Comparison of ENCODE assay signal across 16 mouse cellular contexts in the genomic region with DNA sequence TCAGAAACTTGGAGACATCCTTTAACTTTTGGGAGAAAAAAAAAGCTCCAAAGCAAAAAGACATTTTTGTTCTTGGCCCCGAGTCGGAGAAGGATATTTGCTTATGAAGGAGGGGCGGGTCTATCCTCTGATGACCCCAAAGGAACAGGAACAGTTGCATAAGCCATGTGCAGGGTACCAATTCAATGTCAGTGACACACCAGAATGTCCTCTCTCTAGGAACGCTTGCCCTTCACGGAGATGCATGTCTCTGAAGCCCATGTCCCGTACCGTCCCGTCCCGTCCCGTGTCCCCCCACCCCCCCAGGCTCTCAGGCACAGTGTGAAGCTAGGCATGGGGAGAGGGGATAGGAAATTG. TPM values are rescaled to one million over a fixed set of nuclear protein-coding genes. Genes with fewer than 3 reads are reported as not detected.
A peak's percentile ranks its signal among the peaks of the same experiment; 100 is the strongest.
DNase-seq lines count a peak whose midpoint lies in the region; ATAC-seq and TF ChIP-seq lines count a peak whose summit lies in the region.
"Had no signal": no experiment of that assay in that cellular context is flagged by ENCODE, and none has a peak within 500 bp of the region (broad histone marks: within the 10 kb centered on the region; RNA-seq: fewer than 3 reads in every experiment).

No protein-coding gene starts in this region.

- WGBS in hindbrain, embryonic 10.5 days: 73% methylated on average over 10 of the region's 10 CpGs
- WGBS in hindbrain, embryonic 11.5 days: 76% methylated on average over 10 of the region's 10 CpGs
- 47% methylated on average over 10 of the region's 10 CpGs for WGBS in lung, postnatal 0 days
- 56% methylated on average over 10 of the region's 10 CpGs for WGBS in intestine, postnatal 0 days

- DNase-seq in hindbrain, embryonic 10.5 days (ENCODE audit: low spot score): no peak
- no peak for DNase-seq in hindbrain, embryonic 11.5 days (ENCODE audit: low spot score)
- peak; percentile 81 for DNase-seq in lung, postnatal 0 days (ENCODE audit: low spot score)
- no peak for DNase-seq in adrenal gland, postnatal 14 days
- DNase-seq: cerebellum, adult 18-20 months; embryo, embryonic 11 days had no signal

- no peak for ATAC-seq in hindbrain, embryonic 11.5 days (ENCODE audit: low FRiP score)
- peak; percentile 77 for ATAC-seq in lung, postnatal 0 days
- no peak for ATAC-seq in intestine, postnatal 0 days

- H3K9ac ChIP-seq in hindbrain, embryonic 11.5 days (ENCODE audit: low read depth, low read length): no peak overlapping the region
- no peak overlapping the region for H3K9ac ChIP-seq in ES-Bruce4 (ENCODE audit: low read depth, poor library complexity, severe bottlenecking)
- H3K9ac ChIP-seq in lung, postnatal 0 days (replicated peaks; ENCODE audit: low read depth): no peak overlapping the region
- no peak overlapping the region for H3K9ac ChIP-seq in intestine, postnatal 0 days (ENCODE audit: low read depth, low read length)
- H3K9ac ChIP-seq: forebrain, embryonic 12.5 days; liver, embryonic 14.5 days had no signal

- no peaks in the 10 kb centered on the region for H3K27me3 ChIP-seq in hindbrain, embryonic 10.5 days (ENCODE audit: insufficient read depth, poor library complexity, severe bottlenecking)
- H3K27me3 ChIP-seq in hindbrain, embryonic 11.5 days (ENCODE audit: control insufficient read depth, insufficient read depth, low read length): no peaks in the 10 kb centered on the region
- H3K27me3 ChIP-seq in ES-Bruce4 (ENCODE audit: control insufficient read depth, insufficient read depth, low read length, poor library complexity, severe bottlenecking): no peaks in the 10 kb centered on the region
- no peaks in the 10 kb centered on the region for H3K27me3 ChIP-seq in lung, postnatal 0 days (replicated peaks; ENCODE audit: insufficient read depth, low read length)
- H3K27me3 ChIP-seq in intestine, postnatal 0 days (replicated peaks; ENCODE audit: control insufficient read depth, insufficient read depth, low read length): no peaks in the 10 kb centered on the region
- H3K27me3 ChIP-seq: CH12.LX; forebrain, embryonic 12.5 days had no signal

- H3K9me3 ChIP-seq in hindbrain, embryonic 10.5 days: no peaks in the 10 kb centered on the region
- H3K9me3 ChIP-seq in hindbrain, embryonic 11.5 days (ENCODE audit: control insufficient read depth, low read length): no peaks in the 10 kb centered on the region
- H3K9me3 ChIP-seq in ES-Bruce4 (replicated peaks; ENCODE audit: control insufficient read depth, insufficient read depth, low read length, poor library complexity, severe bottlenecking): no peaks in the 10 kb centered on the region
- H3K9me3 ChIP-seq in lung, postnatal 0 days (ENCODE audit: low read length): no peaks in the 10 kb centered on the region
- H3K9me3 ChIP-seq in intestine, postnatal 0 days (ENCODE audit: control insufficient read depth): no peaks in the 10 kb centered on the region
- H3K9me3 ChIP-seq: forebrain, embryonic 12.5 days had no signal

- H3K4me2 ChIP-seq in hindbrain, embryonic 11.5 days (replicated peaks; ENCODE audit: low read depth, low read length): no peak overlapping the region
- H3K4me2 ChIP-seq in lung, postnatal 0 days (replicated peaks; ENCODE audit: low read depth, low read length): no peak overlapping the region
- no peak overlapping the region for H3K4me2 ChIP-seq in intestine, postnatal 0 days (replicated peaks; ENCODE audit: low read depth)
- H3K4me2 ChIP-seq: forebrain, embryonic 12.5 days; midbrain, embryonic 11.5 days had no signal

- no peak for TF ChIP-seq CTCF in ES-Bruce4 (IDR thresholded peaks at IDR 0.05; ENCODE audit: low read depth, low read length)
- no peak for TF ChIP-seq CTCF in lung, postnatal 0 days (IDR thresholded peaks at IDR 0.05)
- TF ChIP-seq CTCF in intestine, postnatal 0 days (IDR thresholded peaks at IDR 0.05; ENCODE audit: low read depth): no peak

- no peaks in the 10 kb centered on the region for H3K36me3 ChIP-seq in hindbrain, embryonic 10.5 days
- H3K36me3 ChIP-seq in hindbrain, embryonic 11.5 days (ENCODE audit: control insufficient read depth, insufficient read depth, low read length): no peaks in the 10 kb centered on the region
- H3K36me3 ChIP-seq in ES-Bruce4 (ENCODE audit: control insufficient read depth, insufficient read depth, low read length, poor library complexity, severe bottlenecking): no peaks in the 10 kb centered on the region
- no peaks in the 10 kb centered on the region for H3K36me3 ChIP-seq in lung, postnatal 0 days (ENCODE audit: insufficient read depth, low read length)
- no peaks in the 10 kb centered on the region for H3K36me3 ChIP-seq in intestine, postnatal 0 days (ENCODE audit: control insufficient read depth, insufficient read depth)
- H3K36me3 ChIP-seq: forebrain, embryonic 12.5 days had no signal

- no peak for TF ChIP-seq POLR2A in ES-Bruce4 (IDR thresholded peaks at IDR 0.05; ENCODE audit: insufficient read depth, low read length)

- H3K27ac ChIP-seq in hindbrain, embryonic 10.5 days: peak overlapping the region; percentile 45
- no peak overlapping the region for H3K27ac ChIP-seq in hindbrain, embryonic 11.5 days (ENCODE audit: low read depth, low read length)
- H3K27ac ChIP-seq in ES-Bruce4 (ENCODE audit: insufficient read depth, low read length): no peak overlapping the region; the same call in 1 of the 2 replicates
- peak overlapping the region; percentile 10; the same call in 1 of the 2 replicates for H3K27ac ChIP-seq in brown adipose tissue, adult 24 weeks (replicated peaks; ENCODE audit: low read depth, low read length)
- peak overlapping the region; percentile 77 for H3K27ac ChIP-seq in lung, postnatal 0 days (ENCODE audit: low read length)
- H3K27ac ChIP-seq in intestine, postnatal 0 days (ENCODE audit: low read depth, low read length): no peak overlapping the region
- H3K27ac ChIP-seq: forebrain, embryonic 12.5 days; layer of hippocampus, adult 2 months; liver, embryonic 14.5 days had no signal

- no peak overlapping the region for H3K4me3 ChIP-seq in hindbrain, embryonic 10.5 days
- no peak overlapping the region for H3K4me3 ChIP-seq in hindbrain, embryonic 11.5 days (ENCODE audit: low read depth, low read length)
- H3K4me3 ChIP-seq in ES-Bruce4 (ENCODE audit: low read depth, low read length): peak overlapping the region; percentile 22; the same call in 1 of the 2 replicates
- no peak overlapping the region for H3K4me3 ChIP-seq in brown adipose tissue, adult 24 weeks (ENCODE audit: insufficient read depth, low read depth, low read length)
- H3K4me3 ChIP-seq in lung, postnatal 0 days (ENCODE audit: low read depth, low read length): no peak overlapping the region
- no peak overlapping the region for H3K4me3 ChIP-seq in intestine, postnatal 0 days (ENCODE audit: low read depth, low read length)
- H3K4me3 ChIP-seq: forebrain, embryonic 12.5 days; layer of hippocampus, adult 2 months had no signal

- H3K4me1 ChIP-seq in hindbrain, embryonic 10.5 days (replicated peaks): peaks cover 12% of the 10 kb centered on the region
- H3K4me1 ChIP-seq in hindbrain, embryonic 11.5 days (replicated peaks; ENCODE audit: control insufficient read depth, insufficient read depth, low read length): no peaks in the 10 kb centered on the region
- H3K4me1 ChIP-seq in ES-Bruce4 (ENCODE audit: control insufficient read depth, insufficient read depth, low read length): peaks cover 8% of the 10 kb centered on the region
- no peaks in the 10 kb centered on the region; the same call in 1 of the 2 replicates for H3K4me1 ChIP-seq in brown adipose tissue, adult 24 weeks (ENCODE audit: control insufficient read depth, insufficient read depth, insufficient read length, low read length)
- no peaks in the 10 kb centered on the region; the same call in 1 of the 2 replicates for H3K4me1 ChIP-seq in lung, postnatal 0 days (ENCODE audit: insufficient read depth, low read depth, low read length)
- no peaks in the 10 kb centered on the region for H3K4me1 ChIP-seq in intestine, postnatal 0 days (replicated peaks; ENCODE audit: control insufficient read depth, insufficient read depth, low read length)

- TF ChIP-seq EP300 in ES-Bruce4 (IDR thresholded peaks at IDR 0.05; ENCODE audit: insufficient read depth, low read depth, low read length): no peak
- TF ChIP-seq EP300 in lung, postnatal 0 days (IDR thresholded peaks at IDR 0.05): peak; percentile 65

RNA-seq across cellular contexts. Expression of a gene that starts 15.1 kb away (rescaled TPM):
- polyA plus RNA-seq in hindbrain, embryonic 10.5 days (2016; fragmentation: Nextera tagmentation; extraction: Ambion mirVana): 0.24 TPM in 1 of 2 replicates, not detected in the other
- 0.34 TPM in 1 of 2 replicates, not detected in the other for polyA plus RNA-seq in hindbrain, embryonic 11.5 days (2014; fragmentation: Nextera tagmentation; extraction: Ambion mirVana)
- polyA plus RNA-seq in ES-Bruce4 (2011; ENCODE audit: insufficient read depth, insufficient read length, low read depth, missing spikeins): not detected in 2 replicates
- not detected in 2 replicates for polyA plus RNA-seq in brown adipose tissue, adult 24 weeks (2012; ENCODE audit: insufficient read depth, insufficient read length, missing spikeins)
- 0.61 and 0.74 TPM in 2 replicates for polyA plus RNA-seq in lung, postnatal 0 days (2015; fragmentation: Nextera tagmentation; extraction: Ambion mirVana)
- 0.48 and 0.68 TPM in 2 replicates for polyA plus RNA-seq in intestine, postnatal 0 days (2015; fragmentation: Nextera tagmentation; extraction: Ambion mirVana)
- 0.30 TPM in 1 of 2 replicates, not detected in the other for total RNA-seq in adrenal gland, postnatal 14 days (2021)
- polyA plus RNA-seq: forebrain, embryonic 12.5 days; midbrain, embryonic 11.5 days had no signal

RNA-seq across cellular contexts. Expression of a gene that starts 16.7 kb away (rescaled TPM):
- polyA plus RNA-seq in hindbrain, embryonic 10.5 days (2016; fragmentation: Nextera tagmentation; extraction: Ambion mirVana): not detected in 2 replicates
- not detected in 2 replicates for polyA plus RNA-seq in hindbrain, embryonic 11.5 days (2014; fragmentation: Nextera tagmentation; extraction: Ambion mirVana)
- not detected in 2 replicates for polyA plus RNA-seq in ES-Bruce4 (2011; ENCODE audit: insufficient read depth, insufficient read length, low read depth, missing spikeins)
- polyA plus RNA-seq in brown adipose tissue, adult 24 weeks (2012; ENCODE audit: insufficient read depth, insufficient read length, missing spikeins): not detected in 2 replicates
- polyA plus RNA-seq in lung, postnatal 0 days (2015; fragmentation: Nextera tagmentation; extraction: Ambion mirVana): 0.27 and 0.60 TPM in 2 replicates
- 0.44 TPM in 1 of 2 replicates, not detected in the other for polyA plus RNA-seq in intestine, postnatal 0 days (2015; fragmentation: Nextera tagmentation; extraction: Ambion mirVana)
- 0.44 TPM in 1 of 2 replicates, not detected in the other for total RNA-seq in adrenal gland, postnatal 14 days (2021)
- total RNA-seq: granulocyte monocyte progenitor cell, adult 5-6 weeks had no signal
- polyA plus RNA-seq: forebrain, embryonic 12.5 days; midbrain, embryonic 11.5 days; neural tube, embryonic 11.5 days had no signal

RNA-seq across cellular contexts. Expression of a gene that starts 31.3 kb away (rescaled TPM):
- polyA plus RNA-seq in hindbrain, embryonic 10.5 days (2016; fragmentation: Nextera tagmentation; extraction: Ambion mirVana): 0.85 and 3.3 TPM in 2 replicates
- 4.7 and 8.3 TPM in 2 replicates for polyA plus RNA-seq in hindbrain, embryonic 11.5 days (2014; fragmentation: Nextera tagmentation; extraction: Ambion mirVana)
- polyA plus RNA-seq in ES-Bruce4 (2011; ENCODE audit: insufficient read depth, insufficient read length, low read depth, missing spikeins): 9.7 and 14.5 TPM in 2 replicates
- 126 and 205 TPM in 2 replicates for polyA plus RNA-seq in brown adipose tissue, adult 24 weeks (2012; ENCODE audit: insufficient read depth, insufficient read length, missing spikeins)
- polyA plus RNA-seq in lung, postnatal 0 days (2015; fragmentation: Nextera tagmentation; extraction: Ambion mirVana): 1,533 and 1,851 TPM in 2 replicates
- 74.8 and 76.7 TPM in 2 replicates for polyA plus RNA-seq in intestine, postnatal 0 days (2015; fragmentation: Nextera tagmentation; extraction: Ambion mirVana)
- 177 and 231 TPM in 2 replicates for total RNA-seq in adrenal gland, postnatal 14 days (2021)
- total RNA-seq: CH12.LX; granulocyte monocyte progenitor cell, adult 5-6 weeks had no signal

RNA-seq across cellular contexts. Expression of a gene that starts 34.8 kb away (rescaled TPM):
- 26.5 and 35.2 TPM in 2 replicates for polyA plus RNA-seq in hindbrain, embryonic 10.5 days (2016; fragmentation: Nextera tagmentation; extraction: Ambion mirVana)
- polyA plus RNA-seq in hindbrain, embryonic 11.5 days (2014; fragmentation: Nextera tagmentation; extraction: Ambion mirVana): 34.2 and 37.3 TPM in 2 replicates
- polyA plus RNA-seq in ES-Bruce4 (2011; ENCODE audit: insufficient read depth, insufficient read length, low read depth, missing spikeins): 3.0 and 5.1 TPM in 2 replicates
- polyA plus RNA-seq in brown adipose tissue, adult 24 weeks (2012; ENCODE audit: insufficient read depth, insufficient read length, missing spikeins): 26.5 and 27.0 TPM in 2 replicates
- polyA plus RNA-seq in lung, postnatal 0 days (2015; fragmentation: Nextera tagmentation; extraction: Ambion mirVana): 68.4 and 70.8 TPM in 2 replicates
- 22.2 and 22.6 TPM in 2 replicates for polyA plus RNA-seq in intestine, postnatal 0 days (2015; fragmentation: Nextera tagmentation; extraction: Ambion mirVana)
- total RNA-seq in adrenal gland, postnatal 14 days (2021): 24.4 and 62.7 TPM in 2 replicates

RNA-seq across cellular contexts. Expression of a gene that starts 49.4 kb away (rescaled TPM):
- 1.7 and 2.3 TPM in 2 replicates for polyA plus RNA-seq in hindbrain, embryonic 10.5 days (2016; fragmentation: Nextera tagmentation; extraction: Ambion mirVana)
- 0.52 and 0.90 TPM in 2 replicates for polyA plus RNA-seq in hindbrain, embryonic 11.5 days (2014; fragmentation: Nextera tagmentation; extraction: Ambion mirVana)
- polyA plus RNA-seq in ES-Bruce4 (2011; ENCODE audit: insufficient read depth, insufficient read length, low read depth, missing spikeins): not detected in 2 replicates
- polyA plus RNA-seq in brown adipose tissue, adult 24 weeks (2012; ENCODE audit: insufficient read depth, insufficient read length, missing spikeins): not detected in 2 replicates
- 7.5 and 7.9 TPM in 2 replicates for polyA plus RNA-seq in lung, postnatal 0 days (2015; fragmentation: Nextera tagmentation; extraction: Ambion mirVana)
- polyA plus RNA-seq in intestine, postnatal 0 days (2015; fragmentation: Nextera tagmentation; extraction: Ambion mirVana): 0.55 and 0.64 TPM in 2 replicates
- 6.0 and 7.4 TPM in 2 replicates for total RNA-seq in adrenal gland, postnatal 14 days (2021)
- total RNA-seq: layer of hippocampus, adult 2 months had no signal

Comparison
In these comparisons a context has a peak if more than half of its experiments do, and no peak if none do; other contexts are left out.
1. H3K27ac ChIP-seq: peak in hindbrain, embryonic 10.5 days (single experiment), brown adipose tissue, adult 24 weeks (single experiment) and lung, postnatal 0 days (single experiment); none in hindbrain, embryonic 11.5 days (single experiment), ES-Bruce4 (single experiment) and intestine, postnatal 0 days (single experiment).